Mouse (Mus musculus): ENCODE measurements around the gene Gtpbp2. TPM values are rescaled to one million over a fixed set of nuclear protein-coding genes. Genes with fewer than 3 reads are reported as not detected.

The Gtpbp2 gene
- polyA plus RNA-seq, 1 experiment from 2014 or later: 39.1 TPM

- no peak overlapping the region for H3K4me2 ChIP-seq
- 73% methylated on average over 6 of the region's 6 CpGs for WGBS
- peaks cover 68% of the 10 kb centered on the region for H3K36me3 ChIP-seq
- no peak overlapping the region for H3K4me3 ChIP-seq
- no peaks in the 10 kb centered on the region for H3K27me3 ChIP-seq (replicated peaks)
- peaks cover 16% of the 10 kb centered on the region; the same call in 1 of the 2 replicates for H3K4me1 ChIP-seq (replicated peaks)
- H3K27ac ChIP-seq (ENCODE audit: poor library complexity, severe bottlenecking): no peak overlapping the region
- H3K9me3 ChIP-seq (replicated peaks): no peaks in the 10 kb centered on the region
- ATAC-seq (ENCODE audit: insufficient number of reproducible peaks, low FRiP score): no peak
- no peak overlapping the region for H3K9ac ChIP-seq
Measured at GRCm38 (mm10) chr17:46127814-46128493, 32.9 kb upstream of the Gtpbp2 start.

GRCm38 (mm10) chr17:46129741-46130498, 30.9 kb upstream of the Gtpbp2 start:
- no peak overlapping the region for H3K4me3 ChIP-seq
- no peak for ATAC-seq (ENCODE audit: insufficient number of reproducible peaks, low FRiP score)
- H3K9ac ChIP-seq: no peak overlapping the region
- no peak overlapping the region for H3K4me2 ChIP-seq
- H3K4me1 ChIP-seq (replicated peaks): peaks cover 12% of the 10 kb centered on the region; the same call in 1 of the 2 replicates
- no peak overlapping the region for H3K27ac ChIP-seq (ENCODE audit: poor library complexity, severe bottlenecking)
- no peaks in the 10 kb centered on the region for H3K9me3 ChIP-seq (replicated peaks)
- WGBS: 76% methylated on average over 13 of the region's 13 CpGs
- peaks cover 48% of the 10 kb centered on the region for H3K36me3 ChIP-seq
- H3K27me3 ChIP-seq (replicated peaks): no peaks in the 10 kb centered on the region

- peaks cover 31% of the 10 kb centered on the region for H3K36me3 ChIP-seq
- H3K4me2 ChIP-seq: no peak overlapping the region
- no peaks in the 10 kb centered on the region for H3K9me3 ChIP-seq (replicated peaks)
- WGBS: 16% methylated on average over 12 of the region's 12 CpGs
- H3K27me3 ChIP-seq (replicated peaks): no peaks in the 10 kb centered on the region
- H3K27ac ChIP-seq (ENCODE audit: poor library complexity, severe bottlenecking): no peak overlapping the region
- H3K4me1 ChIP-seq (replicated peaks): peaks cover 12% of the 10 kb centered on the region; the same call in 1 of the 2 replicates
- no peak overlapping the region for H3K4me3 ChIP-seq
- no peak overlapping the region for H3K9ac ChIP-seq
- ATAC-seq (ENCODE audit: insufficient number of reproducible peaks, low FRiP score): peak; percentile 16; the same call in 1 of the 2 replicates
Measured at GRCm38 (mm10) chr17:46132058-46132718, 28.6 kb upstream of the Gtpbp2 start.

GRCm38 (mm10) chr17:46132862-46133261, 28.0 kb upstream of the Gtpbp2 start:
- H3K4me1 ChIP-seq (replicated peaks): peaks cover 12% of the 10 kb centered on the region; the same call in 1 of the 2 replicates
- H3K27ac ChIP-seq (ENCODE audit: poor library complexity, severe bottlenecking): no peak overlapping the region
- H3K9me3 ChIP-seq (replicated peaks): no peaks in the 10 kb centered on the region
- H3K36me3 ChIP-seq: peaks cover 24% of the 10 kb centered on the region
- 39% methylated on average over 8 of the region's 8 CpGs for WGBS
- H3K9ac ChIP-seq: no peak overlapping the region
- H3K4me3 ChIP-seq: no peak overlapping the region
- no peak for ATAC-seq (ENCODE audit: insufficient number of reproducible peaks, low FRiP score)
- no peaks in the 10 kb centered on the region for H3K27me3 ChIP-seq (replicated peaks)
- H3K4me2 ChIP-seq: no peak overlapping the region

GRCm38 (mm10) chr17:46138563-46139236, 22.1 kb upstream of the Gtpbp2 start:
- no peak overlapping the region for H3K27ac ChIP-seq (ENCODE audit: poor library complexity, severe bottlenecking)
- 56% methylated on average over 8 of the region's 8 CpGs for WGBS
- no peaks in the 10 kb centered on the region for H3K9me3 ChIP-seq (replicated peaks)
- H3K9ac ChIP-seq: no peak overlapping the region
- peaks cover 5% of the 10 kb centered on the region; the same call in 1 of the 2 replicates for H3K36me3 ChIP-seq
- H3K27me3 ChIP-seq (replicated peaks): no peaks in the 10 kb centered on the region
- no peak overlapping the region for H3K4me2 ChIP-seq
- peak; percentile 58 for ATAC-seq (ENCODE audit: insufficient number of reproducible peaks, low FRiP score)
- H3K4me1 ChIP-seq (replicated peaks): peaks cover 13% of the 10 kb centered on the region
- no peak overlapping the region for H3K4me3 ChIP-seq

- peaks cover 19% of the 10 kb centered on the region for H3K4me1 ChIP-seq (replicated peaks)
- WGBS: 84% methylated on average over 3 of the region's 3 CpGs
- H3K4me2 ChIP-seq: no peak overlapping the region
- no peaks in the 10 kb centered on the region for H3K9me3 ChIP-seq (replicated peaks)
- no peak overlapping the region for H3K27ac ChIP-seq (ENCODE audit: poor library complexity, severe bottlenecking)
- no peak for ATAC-seq (ENCODE audit: insufficient number of reproducible peaks, low FRiP score)
- no peak overlapping the region for H3K9ac ChIP-seq
- no peak overlapping the region for H3K4me3 ChIP-seq
- H3K27me3 ChIP-seq (replicated peaks): no peaks in the 10 kb centered on the region
- H3K36me3 ChIP-seq: peaks cover 5% of the 10 kb centered on the region; the same call in 1 of the 2 replicates
Measured at GRCm38 (mm10) chr17:46139872-46140271, 21.0 kb upstream of the Gtpbp2 start.

GRCm38 (mm10) chr17:46143578-46144423, 17.0 kb upstream of the Gtpbp2 start, which contains the start of gene Rsph9:
TSS of gene Rsph9 (minus strand) at chr17:46144216.
- Histone ChIP-seq H3K4me1 (replicated peaks) (peaks cover 16% of the 10 kb centered on the region), H3K4me2 (peak within 1 kb of the TSS; percentile 86), H3K9ac (peak within 1 kb of the TSS; percentile 60), H3K27ac (ENCODE audit: poor library complexity, severe bottlenecking) (peak within 1 kb of the TSS; percentile 6; the same call in 1 of the 2 replicates), H3K36me3 (peaks cover 32% of the 10 kb centered on the region), H3K4me3 (peak within 1 kb of the TSS; percentile 51), H3K27me3 (replicated peaks) (no peaks in the 10 kb centered on the region), H3K9me3 (replicated peaks) (no peaks in the 10 kb centered on the region)
- WGBS: 8% methylated on average over 37 of the region's 37 CpGs
- ATAC-seq (ENCODE audit: insufficient number of reproducible peaks, low FRiP score): peak; percentile 94

- Histone ChIP-seq H3K27me3 (replicated peaks) (no peaks in the 10 kb centered on the region), H3K9ac (peak within 1 kb of the TSS; percentile 81), H3K4me3 (peak within 1 kb of the TSS; percentile 65), H3K9me3 (replicated peaks) (no peaks in the 10 kb centered on the region), H3K4me2 (peak within 1 kb of the TSS; percentile 93), H3K36me3 (peaks cover 20% of the 10 kb centered on the region), H3K27ac (ENCODE audit: poor library complexity, severe bottlenecking) (peak within 1 kb of the TSS; percentile 61), H3K4me1 (replicated peaks) (peaks cover 16% of the 10 kb centered on the region)
- ATAC-seq (ENCODE audit: insufficient number of reproducible peaks, low FRiP score): peak; percentile 93
- WGBS: 2% methylated on average over 33 of the region's 33 CpGs
Measured at GRCm38 (mm10) chr17:46152847-46153782, 7.7 kb upstream of the Gtpbp2 start, which contains the start of gene Mad2l1bp. TSS of gene Mad2l1bp (minus strand) at chr17:46153553.

GRCm38 (mm10) chr17:46154336-46154735, 6.5 kb upstream of the Gtpbp2 start:
- no peaks in the 10 kb centered on the region for H3K27me3 ChIP-seq (replicated peaks)
- H3K4me1 ChIP-seq (replicated peaks): peaks cover 18% of the 10 kb centered on the region
- H3K36me3 ChIP-seq: peaks cover 9% of the 10 kb centered on the region
- no peaks in the 10 kb centered on the region for H3K9me3 ChIP-seq (replicated peaks)
- WGBS: 94% methylated on average over 3 of the region's 3 CpGs
- H3K9ac ChIP-seq: no peak overlapping the region
- H3K4me2 ChIP-seq: no peak overlapping the region
- H3K4me3 ChIP-seq: no peak overlapping the region
- H3K27ac ChIP-seq (ENCODE audit: poor library complexity, severe bottlenecking): no peak overlapping the region
- no peak for ATAC-seq (ENCODE audit: insufficient number of reproducible peaks, low FRiP score)
